Comparison of ENCODE assay signal across 25 mouse cellular contexts in the genomic region with DNA sequence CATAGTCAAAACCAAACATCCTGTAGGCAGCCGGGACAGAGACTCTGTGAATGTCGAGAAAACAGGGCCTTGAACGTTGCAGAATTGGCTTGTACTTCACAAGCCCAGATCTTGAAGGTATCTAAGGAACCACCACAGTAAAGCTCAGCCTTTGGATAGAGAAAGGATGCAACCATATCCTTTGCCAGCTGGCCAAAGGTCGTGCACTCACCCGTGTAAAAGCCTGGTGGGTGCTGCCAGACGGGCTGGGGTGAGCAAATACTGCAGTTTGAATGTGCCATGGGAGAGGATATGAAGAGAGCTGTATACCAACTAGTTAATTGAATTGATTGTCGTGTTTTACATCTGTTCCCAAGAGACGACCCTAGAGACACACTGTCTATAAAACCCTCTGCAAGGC. TPM values are rescaled to one million over a fixed set of nuclear protein-coding genes. Genes with fewer than 3 reads are reported as not detected.
DNase-seq lines count a peak whose midpoint lies in the region; ATAC-seq and TF ChIP-seq lines count a peak whose summit lies in the region.
"Had no signal": no experiment of that assay in that cellular context is flagged by ENCODE, and none has a peak within 500 bp of the region (broad histone marks: within the 10 kb centered on the region; RNA-seq: fewer than 3 reads in every experiment).

No protein-coding gene starts in this region.

- no peak for TF ChIP-seq CTCF in kidney, postnatal 0 days (IDR thresholded peaks at IDR 0.05; ENCODE audit: low read depth)

- WGBS in hindbrain, embryonic 10.5 days = 50% methylated on average over 8 of the region's 8 CpGs
- 55% methylated on average over 8 of the region's 8 CpGs for WGBS in hindbrain, embryonic 13.5 days
- WGBS in kidney, postnatal 0 days = 8% methylated on average over 8 of the region's 8 CpGs
- 69% methylated on average over 8 of the region's 8 CpGs for WGBS in heart, embryonic 10.5 days

- no peak overlapping the region for H3K9ac ChIP-seq in hindbrain, embryonic 13.5 days
- no peak overlapping the region for H3K9ac ChIP-seq in kidney, postnatal 0 days (ENCODE audit: low read depth, low read length)
- H3K9ac ChIP-seq: forebrain, postnatal 0 days; limb, embryonic 12.5 days; liver, embryonic 13.5 days; midbrain, embryonic 13.5 days; stomach, embryonic 15.5 days had no signal

- no peak overlapping the region for H3K4me2 ChIP-seq in hindbrain, embryonic 13.5 days
- H3K4me2 ChIP-seq in kidney, postnatal 0 days (ENCODE audit: low read length) = no peak overlapping the region
- H3K4me2 ChIP-seq: heart, embryonic 11.5 days; limb, embryonic 12.5 days; liver, embryonic 13.5 days; midbrain, embryonic 13.5 days; stomach, embryonic 15.5 days had no signal

- H3K9me3 ChIP-seq in hindbrain, embryonic 10.5 days = 0 out of 2 replicates have a peak, but pooled peaks cover 3% of the 10 kb centered on the region
- no peaks in the 10 kb centered on the region for H3K9me3 ChIP-seq in hindbrain, embryonic 13.5 days
- H3K9me3 ChIP-seq in kidney, postnatal 0 days (replicated peaks; ENCODE audit: low read length) = no peaks in the 10 kb centered on the region
- no peaks in the 10 kb centered on the region for H3K9me3 ChIP-seq in heart, embryonic 10.5 days
- H3K9me3 ChIP-seq: liver, embryonic 13.5 days; midbrain, embryonic 13.5 days; stomach, embryonic 15.5 days had no signal

- no peak for ATAC-seq in hindbrain, embryonic 13.5 days (ENCODE audit: low FRiP score)
- no peak for ATAC-seq in kidney, postnatal 0 days (replicated peaks; ENCODE audit: low FRiP score, low read depth)
- no peak for ATAC-seq in megakaryocyte progenitor cell, adult 5-6 weeks (replicated peaks; ENCODE audit: poor library complexity)
- ATAC-seq: forebrain, postnatal 0 days; intestine, postnatal 0 days; midbrain, embryonic 13.5 days had no signal

- H3K4me1 ChIP-seq in hindbrain, embryonic 10.5 days (replicated peaks) = peaks cover 23% of the 10 kb centered on the region
- no peaks in the 10 kb centered on the region for H3K4me1 ChIP-seq in hindbrain, embryonic 13.5 days (replicated peaks)
- no peaks in the 10 kb centered on the region for H3K4me1 ChIP-seq in kidney, postnatal 0 days (replicated peaks; ENCODE audit: insufficient read depth, low read length)
- H3K4me1 ChIP-seq in heart, embryonic 10.5 days = no peaks in the 10 kb centered on the region
- H3K4me1 ChIP-seq: limb, embryonic 12.5 days; liver, embryonic 13.5 days; midbrain, embryonic 13.5 days; stomach, embryonic 15.5 days had no signal

- peak; percentile 23 for DNase-seq in hindbrain, embryonic 10.5 days (ENCODE audit: low spot score)
- peak; percentile 28 to 48 for DNase-seq in kidney, adult 8-10 months
- peak; percentile 13 for DNase-seq in kidney, postnatal 0 days (ENCODE audit: low spot score)
- DNase-seq in cerebellum, adult 9-10 months = no peak
- DNase-seq in heart, embryonic 10.5 days (ENCODE audit: low spot score) = no peak
- DNase-seq: adrenal gland, postnatal 25 days; cerebellum, postnatal 36 days; forebrain, postnatal 0 days; liver, embryonic 13.5 days; lung, adult 2 months; thymus, postnatal 36 days had no signal

- H3K4me3 ChIP-seq in hindbrain, embryonic 10.5 days = no peak overlapping the region
- H3K4me3 ChIP-seq in hindbrain, embryonic 13.5 days = no peak overlapping the region
- no peak overlapping the region for H3K4me3 ChIP-seq in kidney, postnatal 0 days (replicated peaks; ENCODE audit: low read depth, low read length)
- no peak overlapping the region for H3K4me3 ChIP-seq in heart, embryonic 10.5 days
- H3K4me3 ChIP-seq: forebrain, embryonic 10.5 days; limb, embryonic 12.5 days; liver, embryonic 13.5 days; megakaryocyte, embryonic 14.5 days; midbrain, embryonic 13.5 days; stomach, embryonic 15.5 days had no signal

- H3K27ac ChIP-seq in hindbrain, embryonic 10.5 days = no peak overlapping the region
- no peak overlapping the region for H3K27ac ChIP-seq in hindbrain, embryonic 13.5 days
- H3K27ac ChIP-seq in kidney, postnatal 0 days = no peak overlapping the region
- no peak overlapping the region for H3K27ac ChIP-seq in heart, embryonic 10.5 days
- H3K27ac ChIP-seq: forebrain, embryonic 10.5 days; limb, embryonic 12.5 days; liver, embryonic 13.5 days; midbrain, embryonic 13.5 days; stomach, embryonic 15.5 days had no signal

- no peaks in the 10 kb centered on the region for H3K36me3 ChIP-seq in hindbrain, embryonic 10.5 days
- no peaks in the 10 kb centered on the region for H3K36me3 ChIP-seq in hindbrain, embryonic 13.5 days
- H3K36me3 ChIP-seq in kidney, postnatal 0 days (ENCODE audit: insufficient read depth, low read length) = no peaks in the 10 kb centered on the region
- H3K36me3 ChIP-seq in heart, embryonic 10.5 days = no peaks in the 10 kb centered on the region
- H3K36me3 ChIP-seq: forebrain, embryonic 10.5 days; limb, embryonic 12.5 days; liver, embryonic 13.5 days; midbrain, embryonic 13.5 days; stomach, embryonic 15.5 days had no signal

- no peaks in the 10 kb centered on the region for H3K27me3 ChIP-seq in hindbrain, embryonic 10.5 days (ENCODE audit: insufficient read depth, poor library complexity, severe bottlenecking)
- H3K27me3 ChIP-seq in hindbrain, embryonic 13.5 days = no peaks in the 10 kb centered on the region
- H3K27me3 ChIP-seq in kidney, postnatal 0 days (ENCODE audit: insufficient read depth, low read length) = no peaks in the 10 kb centered on the region
- no peaks in the 10 kb centered on the region for H3K27me3 ChIP-seq in heart, embryonic 10.5 days (ENCODE audit: insufficient read depth, poor library complexity, severe bottlenecking)
- H3K27me3 ChIP-seq: limb, embryonic 12.5 days; liver, embryonic 13.5 days; midbrain, embryonic 13.5 days; stomach, embryonic 15.5 days had no signal

RNA-seq across cellular contexts. Expression of gene Fra10ac1, which starts 8.1 kb away (rescaled TPM):
- polyA plus RNA-seq in hindbrain, embryonic 10.5 days (2016; fragmentation: Nextera tagmentation; extraction: Ambion mirVana) = 41.4 and 43.1 TPM in 2 replicates
- 49.1 and 49.6 TPM in 2 replicates for polyA plus RNA-seq in hindbrain, embryonic 13.5 days (2015; fragmentation: Nextera tagmentation; extraction: Ambion mirVana)
- 36.5 and 37.6 TPM in 2 replicates for polyA plus RNA-seq in kidney, postnatal 0 days (2015; fragmentation: Nextera tagmentation; extraction: Ambion mirVana)
- 31.1 and 33.8 TPM in 2 replicates for total RNA-seq in megakaryocyte progenitor cell, adult 5-6 weeks (2015)
- 38.8 and 52.2 TPM in 2 replicates for total RNA-seq in megakaryocyte progenitor cell, adult 5-6 weeks (2017)
- polyA plus RNA-seq in heart, embryonic 10.5 days (2016; fragmentation: Nextera tagmentation; extraction: Ambion mirVana) = 32.2 and 39.7 TPM in 2 replicates

RNA-seq across cellular contexts. Expression of gene Lgi1, which starts 32.2 kb away (rescaled TPM):
- polyA plus RNA-seq in hindbrain, embryonic 10.5 days (2016; fragmentation: Nextera tagmentation; extraction: Ambion mirVana) = 1.1 and 2.2 TPM in 2 replicates
- 13.1 and 14.0 TPM in 2 replicates for polyA plus RNA-seq in hindbrain, embryonic 13.5 days (2015; fragmentation: Nextera tagmentation; extraction: Ambion mirVana)
- 1.4 and 1.6 TPM in 2 replicates for polyA plus RNA-seq in kidney, postnatal 0 days (2015; fragmentation: Nextera tagmentation; extraction: Ambion mirVana)
- 0.02 TPM in 1 of 2 replicates, not detected in the other for total RNA-seq in megakaryocyte progenitor cell, adult 5-6 weeks (2015)
- total RNA-seq in megakaryocyte progenitor cell, adult 5-6 weeks (2017) = not detected in 2 replicates
- polyA plus RNA-seq in heart, embryonic 10.5 days (2016; fragmentation: Nextera tagmentation; extraction: Ambion mirVana) = 0.16 and 0.38 TPM in 2 replicates
- total RNA-seq: MEL; monocyte, adult 5-6 weeks; neutrophil, adult 5-6 weeks had no signal
- polyA plus RNA-seq: C2C12; heart, postnatal 0 days had no signal

Comparison
In these comparisons a context has a peak if more than half of its experiments do, and no peak if none do; other contexts are left out.
1. DNase-seq: peak in hindbrain, embryonic 10.5 days (single experiment), kidney, adult 8-10 months (2 of 2) and kidney, postnatal 0 days (single experiment); none in cerebellum, adult 9-10 months (single experiment) and heart, embryonic 10.5 days (single experiment).